Mouse (Mus musculus): ENCODE measurements around the gene Rab40b.

- TF ChIP-seq SMC3 (IDR thresholded peaks at IDR 0.05; ENCODE audit: low read depth, low read length) (no peak), POLR2AphosphoS2 (IDR thresholded peaks at IDR 0.05; ENCODE audit: low read depth, low read length) (no peak), CTCF (conservative IDR thresholded peaks at IDR 0.05 in 1 of 2, IDR thresholded peaks at IDR 0.05 in 1 of 2; ENCODE audit: low read depth in 2 of 2, low read length in 2 of 2) (no peak)
Observed at GRCm38 (mm10) chr11:121415351-121415750, 27.3 kb upstream of the Rab40b start.
